Mouse (Mus musculus): ENCODE measurements at regions not wholly inside any gene's neighbourhood (a gene's known extent, or its start where the extent isn't known, plus 50 kb on each side); places are given as distances from the start of the nearest gene placed in this dataset.

- Histone ChIP-seq H3K4me1 (replicated peaks; ENCODE audit: control insufficient read depth, insufficient read depth) (no peaks in the 10 kb centered on the region), H3K27me3 (ENCODE audit: control insufficient read depth, insufficient read depth, low read length) (no peaks in the 10 kb centered on the region), H3K27ac (replicated peaks) (no peak overlapping the region), H3K9ac (ENCODE audit: low read length) (no peak overlapping the region), H3K36me3 (ENCODE audit: control insufficient read depth, insufficient read depth, low read length) (no peaks in the 10 kb centered on the region), H3K4me3 (ENCODE audit: low read depth, low read length) (no peak overlapping the region), H3K9me3 (ENCODE audit: control insufficient read depth, low read length) (no peaks in the 10 kb centered on the region), H3K4me2 (replicated peaks; ENCODE audit: low read depth) (no peak overlapping the region)
- DNase-seq (ENCODE audit: low spot score) (no peak), ATAC-seq (ENCODE audit: low FRiP score, low TSS enrichment) (no peak)
- WGBS: 64% methylated on average over 5 of the region's 5 CpGs
- no peak for TF ChIP-seq CTCF (IDR thresholded peaks at IDR 0.05; ENCODE audit: low read depth)
- no peak for TF ChIP-seq EP300 (optimal IDR thresholded peaks at IDR 0.05)
These were observed 531.3 kb downstream of the Rnf144a start for GRCm38 (mm10) chr12:25883771-25884171.

- H3K9me3 ChIP-seq (ENCODE audit: control insufficient read depth, low read length): no peaks in the 10 kb centered on the region
- DNase-seq (ENCODE audit: low spot score): no peak
- TF ChIP-seq CTCF (IDR thresholded peaks at IDR 0.05; ENCODE audit: low read depth) (no peak), EP300 (optimal IDR thresholded peaks at IDR 0.05) (no peak)
- no peaks in the 10 kb centered on the region for H3K36me3 ChIP-seq (ENCODE audit: control insufficient read depth, insufficient read depth, low read length)
- H3K4me1 ChIP-seq (replicated peaks; ENCODE audit: control insufficient read depth, insufficient read depth): no peaks in the 10 kb centered on the region
- no peaks in the 10 kb centered on the region for H3K27me3 ChIP-seq (ENCODE audit: control insufficient read depth, insufficient read depth, low read length)
- H3K4me3 ChIP-seq (ENCODE audit: low read depth, low read length): no peak overlapping the region
- H3K27ac ChIP-seq (replicated peaks): no peak overlapping the region
- no peak overlapping the region for H3K9ac ChIP-seq (ENCODE audit: low read length)
- H3K4me2 ChIP-seq (replicated peaks; ENCODE audit: low read depth): no peak overlapping the region
- ATAC-seq (ENCODE audit: low FRiP score, low TSS enrichment): no peak
- 74% methylated on average over 4 of the region's 4 CpGs for WGBS
These were observed 543.2 kb downstream of the Rnf144a start for GRCm38 (mm10) chr12:25871816-25872215.

GRCm38 (mm10) chr12:25871001-25871461 lies 544.0 kb downstream of the Rnf144a start:
- Histone ChIP-seq H3K9ac (ENCODE audit: low read length) (no peak overlapping the region), H3K4me1 (replicated peaks; ENCODE audit: control insufficient read depth, insufficient read depth) (no peaks in the 10 kb centered on the region), H3K4me3 (ENCODE audit: low read depth, low read length) (no peak overlapping the region), H3K27me3 (ENCODE audit: control insufficient read depth, insufficient read depth, low read length) (no peaks in the 10 kb centered on the region), H3K4me2 (replicated peaks; ENCODE audit: low read depth) (no peak overlapping the region), H3K9me3 (ENCODE audit: control insufficient read depth, low read length) (no peaks in the 10 kb centered on the region), H3K27ac (replicated peaks) (no peak overlapping the region), H3K36me3 (ENCODE audit: control insufficient read depth, insufficient read depth, low read length) (no peaks in the 10 kb centered on the region)
- DNase-seq (ENCODE audit: low spot score) (no peak), ATAC-seq (ENCODE audit: low FRiP score, low TSS enrichment) (no peak)
- TF ChIP-seq EP300 (optimal IDR thresholded peaks at IDR 0.05) (no peak), CTCF (IDR thresholded peaks at IDR 0.05; ENCODE audit: low read depth) (no peak)
- 62% methylated on average over 11 of the region's 11 CpGs for WGBS

DNA sequence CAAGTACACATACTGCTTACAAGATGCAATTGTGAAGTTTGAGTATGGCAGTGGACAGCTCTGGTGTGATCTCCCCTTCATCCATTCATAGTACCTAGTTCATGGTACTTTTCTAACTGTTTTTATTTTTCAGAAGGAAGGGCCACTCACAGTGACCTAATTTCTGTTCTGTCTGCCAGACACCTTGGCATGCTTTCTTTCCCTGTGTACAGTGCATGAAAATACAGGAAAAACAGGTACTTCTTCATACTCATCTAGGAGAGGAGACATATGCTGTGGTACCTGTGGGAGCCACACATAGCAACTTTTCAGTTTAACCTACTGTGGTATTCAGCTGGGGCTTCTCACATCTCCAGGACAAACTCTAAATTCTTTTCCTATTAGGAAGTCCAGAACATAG lies 545.2 kb downstream of the Rnf144a start:
- H3K4me2 ChIP-seq (replicated peaks; ENCODE audit: low read depth): no peak overlapping the region
- H3K27me3 ChIP-seq (ENCODE audit: control insufficient read depth, insufficient read depth, low read length): no peaks in the 10 kb centered on the region
- no peaks in the 10 kb centered on the region for H3K9me3 ChIP-seq (ENCODE audit: control insufficient read depth, low read length)
- no peak overlapping the region for H3K27ac ChIP-seq (replicated peaks)
- no peak for ATAC-seq (ENCODE audit: low FRiP score, low TSS enrichment)
- DNase-seq (ENCODE audit: low spot score): no peak
- no peak overlapping the region for H3K4me3 ChIP-seq (ENCODE audit: low read depth, low read length)
- no peak for TF ChIP-seq EP300 (optimal IDR thresholded peaks at IDR 0.05)
- no peak for TF ChIP-seq CTCF (IDR thresholded peaks at IDR 0.05; ENCODE audit: low read depth)
- no peaks in the 10 kb centered on the region for H3K4me1 ChIP-seq (replicated peaks; ENCODE audit: control insufficient read depth, insufficient read depth)
- H3K9ac ChIP-seq (ENCODE audit: low read length): no peak overlapping the region
- H3K36me3 ChIP-seq (ENCODE audit: control insufficient read depth, insufficient read depth, low read length): no peaks in the 10 kb centered on the region

DNA sequence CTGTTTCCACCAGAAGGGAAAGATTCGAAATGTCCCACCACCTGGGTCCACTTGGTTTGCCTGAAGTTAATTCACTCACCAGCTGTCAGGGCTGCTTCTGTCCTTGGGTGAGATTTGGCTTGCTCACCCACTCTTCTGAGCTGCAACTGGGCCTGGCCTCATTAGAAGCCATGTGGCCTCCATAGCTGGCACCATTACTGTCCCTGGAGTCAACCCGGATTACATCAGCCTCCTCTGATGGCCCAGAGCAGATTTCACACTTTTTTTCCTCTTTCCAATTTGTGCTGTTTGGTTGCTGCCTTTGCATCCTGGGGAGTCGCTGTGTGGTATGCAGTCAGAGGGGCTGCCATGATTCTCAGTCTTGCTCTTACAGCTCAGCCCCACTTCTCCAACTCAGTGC lies 550.0 kb downstream of the Rnf144a start:
- 85% methylated on average over 3 of the region's 3 CpGs for WGBS
- Histone ChIP-seq H3K9me3 (ENCODE audit: control insufficient read depth, low read length) (no peaks in the 10 kb centered on the region), H3K4me3 (ENCODE audit: low read depth, low read length) (no peak overlapping the region), H3K27me3 (ENCODE audit: control insufficient read depth, insufficient read depth, low read length) (no peaks in the 10 kb centered on the region), H3K27ac (replicated peaks) (no peak overlapping the region), H3K4me1 (replicated peaks; ENCODE audit: control insufficient read depth, insufficient read depth) (no peaks in the 10 kb centered on the region), H3K4me2 (replicated peaks; ENCODE audit: low read depth) (no peak overlapping the region), H3K36me3 (ENCODE audit: control insufficient read depth, insufficient read depth, low read length) (no peaks in the 10 kb centered on the region), H3K9ac (ENCODE audit: low read length) (no peak overlapping the region)
- TF ChIP-seq CTCF (IDR thresholded peaks at IDR 0.05; ENCODE audit: low read depth) (no peak), EP300 (optimal IDR thresholded peaks at IDR 0.05) (no peak)
- ATAC-seq (ENCODE audit: low FRiP score, low TSS enrichment) (no peak), DNase-seq (ENCODE audit: low spot score) (no peak)

GRCm38 (mm10) chr12:25864113-25864852 lies 550.8 kb downstream of the Rnf144a start:
- no peaks in the 10 kb centered on the region for H3K4me1 ChIP-seq (replicated peaks; ENCODE audit: control insufficient read depth, insufficient read depth)
- DNase-seq (ENCODE audit: low spot score) (no peak), ATAC-seq (ENCODE audit: low FRiP score, low TSS enrichment) (no peak)
- H3K9me3 ChIP-seq (ENCODE audit: control insufficient read depth, low read length): no peaks in the 10 kb centered on the region
- no peak overlapping the region for H3K9ac ChIP-seq (ENCODE audit: low read length)
- no peak overlapping the region for H3K4me2 ChIP-seq (replicated peaks; ENCODE audit: low read depth)
- no peaks in the 10 kb centered on the region for H3K27me3 ChIP-seq (ENCODE audit: control insufficient read depth, insufficient read depth, low read length)
- H3K27ac ChIP-seq (replicated peaks): no peak overlapping the region
- 71% methylated on average over 7 of the region's 7 CpGs for WGBS
- TF ChIP-seq CTCF (IDR thresholded peaks at IDR 0.05; ENCODE audit: low read depth) (peak; percentile 67), EP300 (optimal IDR thresholded peaks at IDR 0.05) (no peak)
- H3K4me3 ChIP-seq (ENCODE audit: low read depth, low read length): no peak overlapping the region
- H3K36me3 ChIP-seq (ENCODE audit: control insufficient read depth, insufficient read depth, low read length): no peaks in the 10 kb centered on the region

All from stomach, postnatal 0 days (tissue).